Mouse (Mus musculus): ENCODE measurements around the gene Gm13304. TPM values are rescaled to one million over a fixed set of nuclear protein-coding genes. Genes with fewer than 3 reads are reported as not detected.
"Not testable (repeated sequence)": the region's sequence is repeated elsewhere in the genome, so short reads cannot be mapped to it uniquely, and the experiment has no call there.

Gene Gm13304
- 10 to 100 TPM; 28.4 to 45.6 (median 39.5) TPM for total RNA-seq (2022)

- DNase-seq (ENCODE audit: low spot score), result not testable (repeated sequence)
These were observed at the start of gene Gm13304 for GRCm38 (mm10) chr4:42114517-42114916. Gene Gm13304 (plus strand): TSS chr4:42114817.

- not testable (repeated sequence) for DNase-seq (ENCODE audit: low spot score)
These were observed 23.7 kb upstream of the Gm13304 start, which contains the start of gene Gm3893 for GRCm38 (mm10) chr4:42090907-42091306. Gene Gm3893 (plus strand): TSS chr4:42091207.

GRCm38 (mm10) chr4:42153136-42153535, 38.5 kb downstream of the Gm13304 start, which contains the start of gene Gm13306:
Gene Gm13306 (plus strand): TSS chr4:42153436.
- DNase-seq (ENCODE audit: low spot score), result not testable (repeated sequence)

Other genes with a start within 250 kb of the Gm13304 start
- gene Gm21541, start 211.2 kb upstream of the Gm13304 start, total RNA-seq (2022), result not detected
- under 1 TPM in 3 of 4 experiments, not detected in 1; 0.63 to 0.86 (median 0.73) TPM for gene Gm20878, start 173.2 kb upstream of the Gm13304 start, total RNA-seq (2022)
- gene Fam205a4, start 148.8 kb upstream of the Gm13304 start, total RNA-seq (2022), result not detected
- gene Gm21093, start 80.1 kb upstream of the Gm13304 start, total RNA-seq (2022), result under 1 TPM in 1 of 4 experiments, not detected in 3; 0.22 TPM
- gene Gm3893, start 23.6 kb upstream of the Gm13304 start, total RNA-seq (2022), result not detected
- not detected for gene Gm13306, start 38.6 kb downstream of the Gm13304 start, total RNA-seq (2022)
- gene Gm13305, start 53.8 kb downstream of the Gm13304 start, total RNA-seq (2022), result not detected
- under 1 TPM in 2 of 4 experiments, not detected in 2; 0.25 to 0.28 TPM for gene Gm10600, start 125.8 kb downstream of the Gm13304 start, total RNA-seq (2022)
- gene Ccl21b, start 140.9 kb downstream of the Gm13304 start, total RNA-seq (2022), result not detected
- gene Gm21953, start 179.4 kb downstream of the Gm13304 start, total RNA-seq (2022), result not detected
- gene Fam205a3, start 203.5 kb downstream of the Gm13304 start, total RNA-seq (2022), result under 1 TPM in 1 of 4 experiments, not detected in 3; 0.11 TPM